Mouse (Mus musculus) left cerebral cortex, adult 8-10 months (tissue): ENCODE data around the gene Serpini2. TPM values are rescaled to one million over a fixed set of nuclear protein-coding genes. Genes with fewer than 3 reads are reported as not detected.
"Not testable (repeated sequence)": the region's sequence is repeated elsewhere in the genome, so short reads cannot be mapped to it uniquely, and the experiment has no call there.

ENCODE experiments used
- DNase-seq, 2 experiments: peaks; one replicate each; pipeline ENCODE4 v3.0.0; 2022; ENCODE audit warnings: low spot score in 2 of 2
- total RNA-seq, 4 experiments: library from RNA; stranded (reverse); gene quantifications; 2 replicates each; pipeline ENCODE4 v1.2.4; 2022

Serpini2 gene
- not detected for total RNA-seq

GRCm38 (mm10) chr3:75269978-75270377, at the start of gene Serpini2:
Gene Serpini2 (minus strand): TSS chr3:75270078.
- DNase-seq = no peak

GRCm38 (mm10) chr3:75308861-75309260, 39.0 kb upstream of the Serpini2 start:
- no peak for DNase-seq

GRCm38 (mm10) chr3:75308228-75308627, 38.4 kb upstream of the Serpini2 start:
- DNase-seq = no peak

GRCm38 (mm10) chr3:75305584-75305983, 35.7 kb upstream of the Serpini2 start:
- no peak for DNase-seq

GRCm38 (mm10) chr3:75304621-75305020, 34.7 kb upstream of the Serpini2 start:
- DNase-seq = no peak

GRCm38 (mm10) chr3:75301072-75301471, 31.2 kb upstream of the Serpini2 start:
- no peak for DNase-seq

- not testable (repeated sequence) for DNase-seq
These were observed 29.6 kb upstream of the Serpini2 start for GRCm38 (mm10) chr3:75299464-75299863.

- DNase-seq = no peak
These were observed 27.9 kb upstream of the Serpini2 start for GRCm38 (mm10) chr3:75297758-75298111.

- DNase-seq = no peak
These were observed 27.3 kb upstream of the Serpini2 start for GRCm38 (mm10) chr3:75297026-75297757.

GRCm38 (mm10) chr3:75293243-75293642, 23.4 kb upstream of the Serpini2 start:
- DNase-seq = no peak

- DNase-seq = no peak
These were observed 7.6 kb upstream of the Serpini2 start for GRCm38 (mm10) chr3:75277455-75277854.

GRCm38 (mm10) chr3:75276522-75276921, 6.6 kb upstream of the Serpini2 start:
- no peak for DNase-seq

GRCm38 (mm10) chr3:75275127-75275526, 5.2 kb upstream of the Serpini2 start:
- DNase-seq = no peak

- no peak for DNase-seq
These were observed 10.5 kb downstream of the Serpini2 start for GRCm38 (mm10) chr3:75259356-75259755.

GRCm38 (mm10) chr3:75219694-75220093, 50.2 kb downstream of the Serpini2 start:
- no peak for DNase-seq

- DNase-seq = peak; percentile 11 to 47
These were observed 50.7 kb downstream of the Serpini2 start for GRCm38 (mm10) chr3:75219211-75219610.

- DNase-seq = peak; percentile 12 to 30
These were observed 66.9 kb downstream of the Serpini2 start for GRCm38 (mm10) chr3:75202808-75203503.

Other genes with a start within 250 kb of the Serpini2 start
- 1 to 10 TPM; 2.1 to 2.9 (median 2.8) TPM for gene Zbbx, start 105.0 kb downstream of the Serpini2 start, total RNA-seq
- gene Wdr49, start 212.1 kb upstream of the Serpini2 start, total RNA-seq = 1 to 10 TPM in 1 of 4 experiments, under 1 TPM in 3; 0.43 to 1.2 (median 0.58) TPM